Mouse (Mus musculus): ENCODE measurements at regions not wholly inside any gene's neighbourhood (a gene's known extent, or its start where the extent isn't known, plus 50 kb on each side); places are given as distances from the start of the nearest gene placed in this dataset.
"Not testable (repeated sequence)": the region's sequence is repeated elsewhere in the genome, so short reads cannot be mapped to it uniquely, and the experiment has no call there.

GRCm38 (mm10) chr2:53437046-53437815 lies 245.7 kb downstream of the Arl6ip6 start:
- Histone ChIP-seq H3K9me3 (ENCODE audit: low read length) (no peaks in the 10 kb centered on the region), H3K27me3 (ENCODE audit: insufficient read depth, low read length) (no peaks in the 10 kb centered on the region), H3K36me3 (ENCODE audit: insufficient read depth, low read length) (no peaks in the 10 kb centered on the region), H3K4me1 (replicated peaks; ENCODE audit: low read depth, low read length) (no peaks in the 10 kb centered on the region), H3K4me3 (replicated peaks; ENCODE audit: low read length) (no peak overlapping the region)
- no peak for TF ChIP-seq CTCF (conservative IDR thresholded peaks at IDR 0.05; ENCODE audit: low read length)
- no peak for TF ChIP-seq NANOG (IDR thresholded peaks at IDR 0.05; ENCODE audit: borderline replicate concordance, low read length)
- TF ChIP-seq POU5F1 (IDR thresholded peaks at IDR 0.05; ENCODE audit: borderline replicate concordance, low read length): no peak

DNA sequence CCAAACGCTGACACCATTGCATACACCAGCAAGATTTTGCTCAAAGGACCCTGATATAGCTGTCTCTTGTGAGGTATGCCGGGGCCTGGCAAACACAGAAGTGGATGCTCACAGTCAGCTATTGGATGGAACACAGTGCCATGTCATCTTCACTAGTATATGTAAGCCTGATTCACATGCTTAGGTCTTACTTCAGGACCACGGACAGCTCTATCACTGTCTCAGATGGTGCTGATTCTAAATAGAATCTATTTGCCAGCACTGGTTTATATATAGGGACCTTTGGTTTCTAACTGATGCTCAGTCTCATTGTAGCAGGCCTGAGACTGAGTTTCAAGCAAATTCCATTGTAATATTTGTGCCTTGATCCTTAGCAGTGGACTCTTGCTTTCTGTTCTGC lies 248.8 kb downstream of the Arl6ip6 start:
- H3K4me3 ChIP-seq (replicated peaks; ENCODE audit: low read length); H3K4me1 ChIP-seq (replicated peaks; ENCODE audit: low read depth, low read length); H3K9me3 ChIP-seq (ENCODE audit: low read length); H3K36me3 ChIP-seq (ENCODE audit: insufficient read depth, low read length); H3K27me3 ChIP-seq (ENCODE audit: insufficient read depth, low read length): not testable (repeated sequence)

DNA sequence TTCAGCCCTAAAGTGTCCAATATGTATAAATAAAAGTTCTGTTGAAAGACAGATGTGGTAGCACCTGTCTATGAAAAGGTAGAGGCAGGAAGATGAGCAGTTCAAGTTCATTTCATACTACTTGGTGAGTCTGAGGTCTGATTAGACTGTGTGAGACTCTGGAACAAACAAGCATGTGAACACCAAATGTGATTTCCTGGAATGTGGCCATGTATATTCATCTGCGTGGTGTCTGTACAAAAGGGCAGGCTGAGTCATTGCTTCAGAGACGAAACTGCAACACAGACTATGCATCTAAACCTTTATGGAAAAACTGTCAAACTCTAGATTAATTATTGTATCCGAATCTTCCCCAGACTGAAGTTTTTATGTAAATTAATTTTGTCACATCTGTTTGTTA lies 268.7 kb downstream of the Arl6ip6 start:
- no peak overlapping the region for H3K4me3 ChIP-seq (replicated peaks; ENCODE audit: low read length)
- H3K36me3 ChIP-seq (ENCODE audit: insufficient read depth, low read length): no peaks in the 10 kb centered on the region
- no peak for TF ChIP-seq NANOG (IDR thresholded peaks at IDR 0.05; ENCODE audit: borderline replicate concordance, low read length)
- no peak for TF ChIP-seq CTCF (conservative IDR thresholded peaks at IDR 0.05; ENCODE audit: low read length)
- no peak for TF ChIP-seq POU5F1 (IDR thresholded peaks at IDR 0.05; ENCODE audit: borderline replicate concordance, low read length)

GRCm38 (mm10) chr2:53474455-53474854 lies 282.9 kb downstream of the Arl6ip6 start:
- H3K4me3 ChIP-seq (replicated peaks; ENCODE audit: low read length): no peak overlapping the region
- H3K36me3 ChIP-seq (ENCODE audit: insufficient read depth, low read length): no peaks in the 10 kb centered on the region
- TF ChIP-seq NANOG (IDR thresholded peaks at IDR 0.05; ENCODE audit: borderline replicate concordance, low read length) (peak; percentile 82; the same call in 1 of the 2 replicates), CTCF (conservative IDR thresholded peaks at IDR 0.05; ENCODE audit: low read length) (no peak)
- no peaks in the 10 kb centered on the region for H3K9me3 ChIP-seq (ENCODE audit: low read length)
- peaks cover 15% of the 10 kb centered on the region for H3K4me1 ChIP-seq (replicated peaks; ENCODE audit: low read depth, low read length)
- no peaks in the 10 kb centered on the region for H3K27me3 ChIP-seq (ENCODE audit: insufficient read depth, low read length)

More for the DNA sequence above, 268.7 kb downstream of the Arl6ip6 start:
- no peaks in the 10 kb centered on the region for H3K9me3 ChIP-seq (ENCODE audit: low read length)
- no peaks in the 10 kb centered on the region for H3K4me1 ChIP-seq (replicated peaks; ENCODE audit: low read depth, low read length)
- no peaks in the 10 kb centered on the region for H3K27me3 ChIP-seq (ENCODE audit: insufficient read depth, low read length)

GRCm38 (mm10) chr2:53479051-53479450 lies 287.5 kb downstream of the Arl6ip6 start:
- H3K4me3 ChIP-seq (replicated peaks; ENCODE audit: low read length); H3K9me3 ChIP-seq (ENCODE audit: low read length); H3K36me3 ChIP-seq (ENCODE audit: insufficient read depth, low read length); H3K27me3 ChIP-seq (ENCODE audit: insufficient read depth, low read length): not testable (repeated sequence)
- peaks cover 12% of the 10 kb centered on the region for H3K4me1 ChIP-seq (replicated peaks; ENCODE audit: low read depth, low read length)

DNA sequence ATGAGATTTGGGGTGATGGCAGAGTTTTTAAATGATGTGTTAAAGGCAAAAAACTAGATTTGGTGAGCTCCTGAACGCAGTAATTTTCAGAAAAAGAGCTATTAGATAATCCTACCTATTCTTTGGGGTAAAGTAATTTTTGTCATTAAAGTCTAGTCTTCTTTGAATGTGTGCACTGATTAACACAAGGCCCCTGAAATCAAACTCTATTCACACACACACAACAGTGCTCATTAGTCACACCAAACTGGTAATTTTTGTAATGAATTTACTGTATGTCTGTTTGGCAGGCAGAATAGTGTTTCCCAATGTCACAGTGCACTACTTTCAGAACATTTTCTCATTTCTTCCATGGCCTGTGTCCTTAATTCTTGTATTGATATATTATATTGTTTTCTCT lies 296.8 kb downstream of the Arl6ip6 start:
- Histone ChIP-seq H3K9me3 (ENCODE audit: low read length) (no peaks in the 10 kb centered on the region), H3K27me3 (ENCODE audit: insufficient read depth, low read length) (no peaks in the 10 kb centered on the region), H3K4me1 (replicated peaks; ENCODE audit: low read depth, low read length) (no peaks in the 10 kb centered on the region), H3K36me3 (ENCODE audit: insufficient read depth, low read length) (no peaks in the 10 kb centered on the region), H3K4me3 (replicated peaks; ENCODE audit: low read length) (no peak overlapping the region)
- TF ChIP-seq CTCF (conservative IDR thresholded peaks at IDR 0.05; ENCODE audit: low read length): no peak
- no peak for TF ChIP-seq POU5F1 (IDR thresholded peaks at IDR 0.05; ENCODE audit: borderline replicate concordance, low read length)

DNA sequence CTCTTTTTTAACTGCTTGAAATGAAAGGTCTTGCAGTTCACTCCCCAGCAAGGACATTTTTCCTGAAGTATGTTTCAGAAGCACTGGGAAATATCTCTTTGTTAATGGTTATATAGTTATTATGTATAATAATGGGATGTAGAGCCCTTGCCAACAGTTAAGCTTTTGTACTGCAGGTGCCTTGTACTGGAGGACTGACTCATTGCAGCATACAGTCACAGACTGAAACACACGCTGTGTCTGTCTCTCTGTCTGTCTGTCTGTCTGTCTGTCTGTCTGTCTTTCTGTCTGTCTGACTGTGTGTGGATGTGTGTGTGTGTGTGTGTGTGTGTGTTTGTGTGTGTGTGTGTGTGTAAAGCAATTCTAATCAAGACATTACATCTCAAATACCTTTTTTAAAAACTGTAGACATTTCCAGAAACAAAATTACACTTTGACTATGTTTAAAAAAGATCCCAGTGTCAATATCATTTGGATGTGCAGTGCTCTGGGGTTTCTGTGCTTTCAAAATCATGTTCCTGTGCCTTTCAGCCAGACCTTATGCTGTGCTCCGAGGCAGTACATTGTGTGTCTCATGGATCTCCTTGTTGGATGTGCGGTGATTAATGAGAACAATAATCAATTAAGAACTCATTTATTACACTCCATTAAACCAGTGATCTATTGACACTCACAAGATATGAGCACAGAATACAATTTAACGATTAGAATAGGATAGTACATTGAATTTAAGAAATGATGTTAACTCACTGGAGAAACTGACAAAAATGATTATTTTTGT lies 299.5 kb downstream of the Arl6ip6 start:
- Histone ChIP-seq H3K4me1 (replicated peaks; ENCODE audit: low read depth, low read length) (no peaks in the 10 kb centered on the region), H3K36me3 (ENCODE audit: insufficient read depth, low read length) (no peaks in the 10 kb centered on the region), H3K4me3 (replicated peaks; ENCODE audit: low read length) (no peak overlapping the region), H3K9me3 (ENCODE audit: low read length) (no peaks in the 10 kb centered on the region), H3K27me3 (ENCODE audit: insufficient read depth, low read length) (no peaks in the 10 kb centered on the region)
- TF ChIP-seq NANOG (IDR thresholded peaks at IDR 0.05; ENCODE audit: borderline replicate concordance, low read length) (no peak), CTCF (conservative IDR thresholded peaks at IDR 0.05; ENCODE audit: low read length) (no peak), POU5F1 (IDR thresholded peaks at IDR 0.05; ENCODE audit: borderline replicate concordance, low read length) (no peak)

GRCm38 (mm10) chr2:53492788-53493187 lies 301.3 kb downstream of the Arl6ip6 start:
- TF ChIP-seq CTCF (conservative IDR thresholded peaks at IDR 0.05; ENCODE audit: low read length) (no peak), NANOG (IDR thresholded peaks at IDR 0.05; ENCODE audit: borderline replicate concordance, low read length) (no peak), POU5F1 (IDR thresholded peaks at IDR 0.05; ENCODE audit: borderline replicate concordance, low read length) (no peak)
- no peaks in the 10 kb centered on the region for H3K36me3 ChIP-seq (ENCODE audit: insufficient read depth, low read length)
- no peak overlapping the region for H3K4me3 ChIP-seq (replicated peaks; ENCODE audit: low read length)
- no peaks in the 10 kb centered on the region for H3K4me1 ChIP-seq (replicated peaks; ENCODE audit: low read depth, low read length)
- H3K9me3 ChIP-seq (ENCODE audit: low read length): no peaks in the 10 kb centered on the region
- H3K27me3 ChIP-seq (ENCODE audit: insufficient read depth, low read length): no peaks in the 10 kb centered on the region
